Mouse (Mus musculus) right cerebral cortex, postnatal 10 days (tissue): Measurements from ENCODE around the gene Adra2b.

ENCODE experiments used
- DNase-seq, 2 experiments: peaks; one replicate each; pipeline ENCODE4 v3.0.0; 2021; ENCODE audit warnings: low spot score in 2 of 2

The Adra2b gene

DNA sequence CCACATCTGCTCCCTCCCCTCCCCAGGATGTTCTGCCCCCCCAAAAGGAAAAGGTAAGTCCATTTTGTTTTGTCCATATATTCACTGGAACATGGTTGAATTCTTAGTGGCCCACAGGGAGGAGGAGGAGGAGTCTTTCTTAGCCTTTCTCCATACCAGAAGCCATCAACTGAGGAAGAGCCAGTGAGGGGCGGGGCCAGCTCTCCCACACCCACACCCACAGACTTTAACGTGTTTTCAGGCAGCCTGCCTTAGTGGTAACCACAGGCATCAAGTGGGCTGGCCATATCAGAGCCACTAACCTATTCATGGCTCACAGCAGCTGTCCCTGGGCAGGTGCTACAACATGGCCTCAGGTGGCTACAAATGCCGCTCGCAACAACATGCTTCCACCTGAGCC, 24.2 kb upstream of the Adra2b start:
- no peak for DNase-seq

DNA sequence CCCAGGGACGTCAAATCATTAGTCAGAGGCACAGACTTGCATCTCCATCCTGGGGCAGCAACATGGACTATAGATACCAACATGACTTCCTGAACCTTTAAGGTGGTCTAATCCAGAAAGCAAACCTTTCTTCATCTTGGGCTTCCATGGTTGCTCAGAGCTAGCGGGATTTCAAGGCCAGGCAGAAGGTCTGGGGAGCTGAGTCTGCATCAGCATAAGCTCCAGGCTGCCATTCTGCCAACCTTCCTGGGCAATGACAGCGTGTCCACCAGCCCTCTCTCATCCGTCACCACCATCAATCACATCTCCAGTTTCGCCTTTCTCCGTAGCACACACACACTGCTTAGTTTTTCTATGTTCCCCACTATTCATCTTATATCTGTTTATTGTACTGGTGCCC, 23.7 kb upstream of the Adra2b start:
- no peak for DNase-seq

DNA sequence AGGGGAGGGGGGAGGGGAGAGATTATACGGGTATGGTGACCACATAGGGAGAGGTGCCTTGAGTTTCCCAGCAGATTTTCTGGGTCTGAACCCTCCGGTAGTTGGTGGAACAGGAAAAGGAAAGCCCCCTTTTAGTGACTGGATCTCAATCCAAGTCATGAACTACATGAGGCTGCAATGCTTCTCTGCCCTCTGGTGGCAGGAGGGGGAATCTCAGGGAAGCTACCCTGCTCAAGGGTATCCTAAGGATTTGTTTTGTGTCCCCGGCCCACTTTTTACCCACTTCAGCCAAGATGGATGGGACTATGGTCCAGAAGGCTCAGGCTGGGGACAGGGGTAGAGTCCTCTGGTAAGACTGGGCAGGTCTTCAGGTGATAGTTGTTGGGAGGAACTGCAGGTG, 21.8 kb upstream of the Adra2b start:
- DNase-seq, result peak in 1 of 2 experiments; percentile 55

DNA sequence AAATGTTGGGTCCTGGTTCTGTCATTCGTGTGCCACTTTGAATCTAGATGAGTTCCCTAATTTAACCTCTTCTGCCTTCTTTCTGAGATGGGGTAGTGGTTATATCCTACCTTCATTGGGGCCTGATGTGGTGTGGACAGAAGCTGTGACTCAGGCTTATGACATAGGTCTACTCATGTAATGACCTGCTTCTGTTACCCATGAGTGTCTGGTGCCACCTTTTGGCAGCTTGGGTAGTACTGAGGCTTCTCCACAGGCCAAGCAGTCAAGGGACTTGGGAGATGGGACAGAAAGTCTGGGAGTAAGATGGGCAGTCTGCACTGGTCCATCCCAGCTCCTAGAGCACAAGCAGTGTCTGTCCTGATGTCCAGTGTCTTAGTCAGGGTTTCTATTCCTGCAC, 16.7 kb upstream of the Adra2b start:
- DNase-seq, result no peak

DNA sequence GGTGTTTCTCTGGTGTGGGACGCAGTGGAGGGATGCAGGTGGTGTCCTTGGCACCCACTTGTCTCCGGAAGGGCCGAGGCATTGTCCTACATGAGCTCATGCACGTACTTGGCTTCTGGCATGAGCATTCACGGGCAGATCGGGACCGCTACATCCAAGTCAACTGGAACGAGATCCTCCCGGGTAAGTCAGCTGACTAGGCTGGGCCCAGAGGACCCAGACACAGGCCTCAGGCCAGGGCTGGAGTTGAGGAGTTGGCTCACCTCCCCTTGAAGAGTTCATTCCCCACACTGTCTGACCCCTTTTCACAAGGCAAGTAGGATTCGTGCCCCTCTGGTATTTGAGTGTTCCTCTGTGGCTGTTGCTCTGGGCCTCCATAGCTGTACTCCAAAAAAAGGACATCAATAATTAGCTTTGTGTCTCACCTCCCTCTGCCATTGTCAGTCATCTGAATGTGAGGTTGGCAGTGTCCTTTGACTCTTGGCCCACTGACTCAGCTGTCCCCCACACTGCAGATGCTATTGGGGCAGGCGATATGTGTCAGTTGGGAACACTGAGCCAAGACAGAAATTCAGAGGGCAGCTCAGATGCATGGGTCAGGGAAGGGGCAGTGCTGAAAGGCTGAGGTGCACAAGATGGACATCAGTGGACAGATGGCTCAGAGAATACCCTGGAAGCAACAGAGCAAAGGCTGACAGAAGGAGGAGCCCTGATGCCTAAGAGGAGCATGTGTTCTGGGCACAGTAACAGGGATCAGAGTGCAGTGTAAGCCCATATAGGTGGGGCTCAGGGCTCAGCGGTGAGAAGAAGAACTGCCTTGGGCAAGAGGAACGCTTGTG, 15.6 kb upstream of the Adra2b start:
- DNase-seq, result no peak

DNA sequence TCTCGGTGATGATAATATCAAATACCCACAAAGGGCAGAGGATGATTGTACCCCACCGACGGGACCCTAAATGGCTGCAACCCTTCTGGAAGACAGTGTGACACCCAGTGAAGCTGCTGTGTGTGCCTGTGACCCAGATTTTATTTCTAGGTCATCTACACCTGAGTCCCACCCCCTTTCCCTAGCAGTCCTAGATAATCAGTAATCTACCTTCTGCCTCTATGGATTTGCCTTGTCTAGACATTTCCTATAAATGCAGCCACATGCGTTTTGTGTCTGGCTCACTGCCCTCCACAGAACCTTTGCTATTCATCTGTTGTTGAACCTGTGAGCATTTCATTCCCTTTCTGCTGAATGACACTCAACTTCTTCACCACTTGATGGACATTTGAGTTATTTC, 9.1 kb upstream of the Adra2b start:
- DNase-seq, result no peak

DNA sequence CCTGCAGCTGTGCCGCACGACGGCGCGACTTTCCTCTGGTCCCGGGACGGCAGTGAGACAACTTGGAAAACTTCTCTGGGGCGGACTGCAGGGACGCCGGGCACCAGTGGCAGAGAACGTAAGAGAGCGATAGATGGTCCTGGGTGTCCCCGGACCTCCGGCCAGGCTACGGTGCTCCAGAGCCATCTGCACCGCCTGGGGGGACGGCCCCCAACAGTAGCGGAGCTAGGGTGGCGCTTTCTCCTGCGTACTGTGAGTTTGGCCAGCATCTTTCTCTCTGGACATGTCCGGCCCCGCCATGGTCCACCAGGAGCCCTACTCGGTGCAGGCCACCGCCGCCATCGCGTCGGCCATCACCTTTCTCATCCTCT, 259 bp downstream of the Adra2b start:
- DNase-seq, result no peak

DNA sequence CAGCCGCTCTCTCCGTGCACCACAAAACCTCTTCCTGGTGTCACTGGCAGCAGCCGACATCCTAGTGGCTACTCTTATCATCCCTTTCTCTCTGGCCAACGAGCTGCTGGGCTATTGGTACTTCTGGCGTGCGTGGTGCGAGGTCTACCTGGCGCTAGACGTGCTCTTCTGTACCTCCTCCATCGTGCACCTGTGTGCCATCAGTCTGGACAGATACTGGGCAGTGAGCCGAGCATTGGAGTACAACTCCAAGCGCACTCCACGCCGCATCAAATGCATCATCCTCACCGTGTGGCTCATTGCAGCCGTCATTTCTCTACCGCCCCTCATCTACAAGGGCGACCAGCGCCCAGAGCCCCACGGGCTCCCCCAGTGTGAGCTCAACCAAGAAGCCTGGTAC, 688 bp downstream of the Adra2b start:
- DNase-seq, result no peak

DNA sequence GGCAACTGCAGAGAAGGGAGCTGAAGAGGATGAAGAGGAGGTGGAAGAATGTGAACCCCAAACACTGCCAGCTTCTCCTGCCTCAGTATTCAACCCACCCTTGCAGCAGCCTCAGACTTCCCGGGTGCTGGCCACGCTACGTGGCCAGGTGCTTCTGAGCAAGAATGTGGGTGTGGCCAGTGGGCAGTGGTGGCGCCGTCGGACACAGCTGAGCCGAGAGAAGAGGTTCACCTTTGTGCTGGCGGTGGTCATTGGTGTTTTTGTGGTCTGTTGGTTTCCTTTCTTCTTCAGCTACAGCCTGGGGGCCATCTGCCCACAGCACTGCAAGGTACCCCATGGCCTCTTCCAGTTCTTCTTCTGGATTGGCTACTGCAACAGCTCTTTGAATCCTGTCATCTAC, 1.4 kb downstream of the Adra2b start:
- no peak for DNase-seq

DNA sequence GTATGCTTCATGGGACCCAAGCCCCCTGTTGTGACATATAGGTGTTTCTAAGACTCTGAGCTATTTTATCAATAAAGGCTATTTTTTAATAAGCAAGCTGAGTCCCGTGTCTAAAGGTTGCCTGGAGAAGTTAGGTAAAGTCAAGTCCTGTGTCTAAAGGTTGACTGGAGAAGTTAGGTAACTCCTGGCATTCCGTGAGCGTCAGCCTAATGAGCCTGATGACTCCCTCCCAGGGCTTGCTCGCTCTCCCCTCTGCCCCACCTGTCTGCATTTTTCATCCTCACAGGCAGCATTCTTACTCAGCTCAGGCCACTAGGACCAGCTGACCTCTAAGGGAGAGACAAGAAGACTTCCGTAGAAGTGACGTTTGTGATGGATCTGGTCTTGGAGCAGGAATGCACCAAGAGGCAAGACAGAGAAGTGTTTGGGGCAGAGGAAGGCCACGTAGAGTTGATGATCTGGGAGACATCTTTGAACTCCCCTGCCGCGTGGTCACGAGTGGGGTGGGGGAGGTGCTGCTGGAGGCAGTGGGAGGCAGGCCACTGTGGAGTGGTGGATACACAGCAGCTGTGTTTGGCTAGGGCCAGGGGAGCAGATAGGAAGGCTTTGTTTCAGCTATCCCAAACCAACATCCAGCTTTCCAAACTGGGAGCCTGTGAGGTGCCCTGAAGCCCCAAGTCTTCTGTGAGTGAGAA, 4.3 kb downstream of the Adra2b start:
- no peak for DNase-seq

DNA sequence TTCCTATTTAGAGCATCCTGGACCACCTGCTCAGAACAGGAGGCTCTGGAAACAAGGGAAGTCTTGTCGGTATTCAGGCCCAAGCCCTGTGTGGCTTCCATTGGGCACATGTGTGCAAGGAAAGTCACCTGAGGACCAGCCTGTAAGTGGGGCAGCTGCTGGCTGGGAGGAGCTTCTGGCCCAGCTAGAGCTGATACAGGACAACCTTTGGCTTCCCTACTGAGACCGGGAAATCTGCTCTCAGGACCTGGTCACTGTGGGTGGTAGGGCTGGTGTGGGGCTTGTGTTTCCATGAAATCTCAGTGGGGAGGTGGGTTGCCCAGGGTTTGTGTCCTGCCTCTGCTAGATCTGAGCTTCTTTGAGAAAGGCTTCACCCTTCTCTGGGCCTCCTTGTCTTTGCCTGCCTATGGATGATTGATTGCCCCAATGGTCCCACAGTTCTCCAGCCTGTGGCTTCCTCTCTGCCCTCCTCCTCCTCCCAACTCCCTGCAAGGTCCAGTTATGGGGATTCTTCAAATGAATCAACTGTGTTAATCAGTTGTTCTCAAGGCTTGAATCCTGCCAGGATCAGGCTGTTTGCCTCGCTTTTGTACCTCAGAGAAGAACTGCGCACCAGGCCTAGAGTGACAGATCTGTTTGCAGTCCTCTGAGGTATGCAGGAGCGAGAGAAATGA, 6.8 kb downstream of the Adra2b start:
- no peak for DNase-seq

DNA sequence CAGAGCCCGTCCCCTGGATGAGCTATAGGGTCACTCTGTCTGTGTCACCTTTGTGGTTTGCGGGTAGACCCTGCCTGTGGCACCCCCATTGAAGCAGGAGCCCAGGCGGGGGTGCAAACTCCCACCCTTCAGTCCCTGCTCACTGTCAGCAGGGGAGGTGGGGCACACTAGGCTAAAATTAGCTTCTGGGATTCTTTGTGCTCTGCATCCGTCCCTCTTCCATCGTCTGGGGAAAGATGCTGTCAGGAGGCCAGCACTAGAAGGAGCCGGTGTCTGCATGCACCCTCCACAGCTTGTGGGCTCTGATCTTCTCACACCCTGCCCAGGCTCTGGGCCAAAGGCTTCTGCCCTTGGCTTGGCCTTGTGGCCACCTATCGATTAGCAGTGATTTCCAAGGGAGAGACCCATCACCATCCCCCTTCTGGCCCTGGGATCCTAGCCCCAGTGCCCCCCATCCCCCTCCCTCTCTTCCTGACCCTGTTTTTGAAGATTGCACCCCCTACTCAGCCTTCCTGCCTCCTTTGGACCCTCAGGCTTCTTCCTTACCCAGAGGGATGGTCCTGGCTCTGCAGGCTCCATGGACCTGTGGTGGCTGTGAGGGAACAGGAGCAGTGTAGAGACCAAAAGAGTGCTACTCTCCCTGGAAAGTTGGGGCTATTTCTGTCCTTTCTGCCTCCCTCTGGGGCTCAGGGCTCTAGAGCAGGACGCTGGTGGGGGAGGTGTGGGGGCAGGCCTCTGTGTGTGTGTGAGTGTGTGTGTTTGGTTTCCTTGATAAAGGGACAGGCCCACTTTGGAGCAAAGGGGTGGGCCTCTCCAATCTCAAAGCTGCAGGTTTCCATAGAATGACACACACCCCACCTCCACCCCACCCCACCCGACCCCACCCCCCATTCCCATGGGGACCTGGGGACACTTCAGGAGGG, 7.8 kb downstream of the Adra2b start:
- peak in 1 of 2 experiments; percentile 41 for DNase-seq

DNA sequence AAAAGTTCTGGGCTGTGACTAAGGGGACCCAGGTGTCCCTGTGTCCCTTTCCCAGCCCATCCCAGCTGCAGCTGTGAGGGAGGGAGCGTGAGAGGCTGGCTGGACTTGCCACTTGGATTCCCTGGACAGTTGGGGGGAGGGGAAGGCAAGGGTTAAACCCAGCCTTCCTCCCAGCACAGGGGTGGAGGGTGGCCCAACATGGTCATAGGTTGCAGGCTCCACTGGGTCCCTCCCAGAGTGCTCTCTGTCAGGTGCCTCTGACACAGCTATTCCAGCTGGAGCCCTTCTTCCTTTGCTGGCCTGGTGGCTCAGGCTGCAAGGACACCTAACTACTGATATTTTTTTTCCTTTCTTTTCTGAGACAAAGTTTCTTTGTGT, 8.5 kb downstream of the Adra2b start:
- no peak for DNase-seq

DNA sequence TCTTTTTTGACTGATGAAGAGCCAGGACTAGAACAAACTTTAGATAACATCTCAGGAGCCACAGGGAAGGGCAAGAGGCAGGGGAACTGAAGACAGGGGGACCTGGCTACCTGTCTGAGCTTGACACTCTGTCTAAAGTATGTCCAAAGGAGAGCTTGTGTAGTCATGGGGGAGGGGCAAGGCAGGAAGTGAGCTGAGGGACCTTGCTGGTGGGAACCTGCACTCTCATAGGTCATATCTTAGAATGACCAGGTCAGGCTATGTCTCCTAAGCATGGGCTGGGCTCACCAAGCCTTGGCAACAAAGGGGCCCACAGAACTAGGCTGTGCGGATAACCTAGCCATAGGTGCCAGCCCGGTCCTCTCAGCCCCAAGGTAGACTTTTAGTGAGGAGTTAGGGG, 9.1 kb downstream of the Adra2b start:
- no peak for DNase-seq

DNA sequence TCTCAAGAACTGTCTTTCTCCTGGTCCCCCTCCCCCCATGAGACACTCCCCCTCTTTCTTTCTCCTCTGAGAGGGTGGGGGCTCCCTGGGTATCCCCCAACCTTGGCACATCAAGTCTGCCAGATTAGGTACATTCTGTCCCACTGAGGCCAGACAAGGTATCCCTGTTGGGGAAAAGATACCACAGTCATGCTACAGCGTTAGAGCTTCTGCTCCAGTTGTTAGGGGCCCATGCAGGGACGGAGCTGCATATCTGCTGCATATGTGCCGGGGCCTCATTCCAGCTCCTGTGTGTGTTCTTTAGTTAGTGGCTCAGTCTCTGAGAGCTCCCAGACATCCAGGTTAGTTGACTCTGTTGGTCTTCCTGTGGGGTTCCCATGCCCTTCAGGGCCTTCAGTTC, 11.1 kb downstream of the Adra2b start:
- no peak for DNase-seq

DNA sequence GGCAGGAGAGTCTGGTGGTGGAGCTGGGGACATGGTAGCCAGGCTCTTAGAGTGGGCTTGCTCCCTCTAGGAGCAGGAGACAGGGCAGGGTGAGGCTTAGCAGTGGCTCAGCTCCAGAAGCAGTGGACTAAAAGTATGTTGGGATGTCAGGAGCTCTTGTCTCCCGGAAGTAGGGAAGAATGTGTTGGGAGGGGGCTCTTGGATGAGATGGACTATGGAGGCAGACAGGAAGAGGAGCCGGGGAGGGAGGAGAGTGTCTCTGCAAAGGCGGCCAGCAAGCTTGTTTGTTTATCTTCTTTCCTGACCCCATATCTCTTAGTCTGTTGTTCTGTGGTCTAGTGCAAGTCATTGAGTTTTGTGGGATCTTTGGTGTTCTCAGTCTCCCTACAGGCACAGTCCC, 12.1 kb downstream of the Adra2b start:
- no peak for DNase-seq

DNA sequence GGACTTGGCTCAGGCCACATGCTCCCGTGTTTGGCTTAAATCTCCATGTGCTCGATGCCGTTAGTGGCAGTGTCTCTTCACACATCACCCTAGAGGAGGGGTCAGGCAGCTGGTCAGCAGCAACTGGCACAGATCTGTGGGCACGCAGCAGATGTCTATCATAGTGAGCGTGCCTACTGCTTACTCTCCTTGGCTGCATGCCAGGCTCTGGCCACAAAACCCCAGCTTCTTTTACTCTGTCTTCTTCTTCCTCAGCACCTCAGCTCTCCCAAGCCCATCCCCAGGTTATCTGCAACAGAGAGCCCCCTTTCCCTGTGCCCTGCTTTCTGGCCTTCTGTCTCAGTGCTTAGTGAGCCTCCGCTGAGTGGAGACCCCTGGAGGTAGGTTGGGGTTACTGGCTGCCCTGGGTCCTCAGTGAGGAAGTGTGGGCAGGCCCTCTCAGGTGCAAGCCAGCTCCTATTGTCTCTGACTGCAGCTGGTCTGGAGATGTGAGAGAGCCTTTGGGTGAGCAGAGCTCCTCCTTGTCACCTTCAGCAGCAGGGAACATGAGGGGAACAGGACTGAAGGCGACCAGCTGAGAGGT, 12.8 kb downstream of the Adra2b start:
- DNase-seq, result peak in 1 of 2 experiments; percentile 41

DNA sequence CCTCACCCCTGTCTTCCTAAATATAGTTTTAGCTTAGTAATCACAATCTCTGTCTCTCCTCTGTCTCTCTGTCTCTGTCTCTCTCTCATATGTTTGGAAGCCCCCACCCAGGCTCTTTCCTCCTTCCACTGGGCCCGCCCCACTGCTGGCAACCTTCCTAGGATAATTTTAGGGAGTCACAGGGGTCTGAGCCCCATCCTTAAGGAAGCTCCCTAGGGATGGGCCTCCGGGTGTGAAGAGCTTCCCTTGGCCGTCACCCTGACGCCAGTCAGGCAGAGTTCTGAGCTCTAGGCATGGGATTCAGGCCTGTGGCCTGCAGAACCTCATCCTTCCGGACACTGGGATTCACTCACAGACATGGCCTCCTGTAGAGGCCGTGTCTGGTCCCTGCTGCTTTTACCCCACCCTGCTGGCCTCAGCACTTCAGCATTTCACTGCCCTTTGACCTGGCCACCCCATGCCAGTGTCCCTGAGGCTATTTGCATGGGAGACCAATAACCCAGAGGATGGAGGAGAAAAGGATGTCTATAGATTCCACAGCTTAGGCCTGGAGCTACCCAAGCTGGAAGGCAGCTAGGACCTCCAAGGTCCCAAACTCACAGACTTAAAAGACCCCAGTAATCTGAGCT, 13.5 kb downstream of the Adra2b start:
- no peak for DNase-seq

DNA sequence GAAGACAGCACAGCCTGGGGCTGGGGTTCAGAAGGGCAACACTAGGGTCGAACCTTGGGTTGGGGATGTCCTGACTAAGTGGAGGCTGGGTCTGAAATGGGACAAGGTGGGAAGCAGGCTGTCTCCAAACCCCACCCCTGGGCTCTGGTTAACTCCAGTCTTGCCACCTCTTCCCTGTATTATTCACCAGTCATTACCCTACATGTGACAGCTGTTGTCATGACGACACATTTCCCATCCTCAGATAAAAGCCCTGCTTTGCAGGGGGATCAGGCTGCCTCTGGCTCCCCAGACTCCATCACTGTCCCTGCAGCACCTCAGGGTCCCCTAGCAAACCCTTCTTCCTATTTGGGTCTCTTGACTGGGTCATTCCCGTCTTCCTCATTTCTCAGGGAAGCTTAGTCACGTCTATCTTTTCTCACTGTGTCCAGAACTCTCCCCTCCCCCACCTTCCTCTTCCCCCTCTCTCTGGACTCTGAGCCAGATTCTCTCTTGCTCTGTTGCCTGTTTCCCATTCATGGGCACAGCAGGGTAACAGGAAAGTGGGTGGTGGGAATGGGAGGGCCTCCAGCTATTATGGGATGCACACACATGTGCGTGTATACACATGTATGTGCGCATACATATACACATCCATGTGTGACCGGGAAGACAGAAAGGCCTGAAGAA, 15.1 kb downstream of the Adra2b start:
- no peak for DNase-seq

DNA sequence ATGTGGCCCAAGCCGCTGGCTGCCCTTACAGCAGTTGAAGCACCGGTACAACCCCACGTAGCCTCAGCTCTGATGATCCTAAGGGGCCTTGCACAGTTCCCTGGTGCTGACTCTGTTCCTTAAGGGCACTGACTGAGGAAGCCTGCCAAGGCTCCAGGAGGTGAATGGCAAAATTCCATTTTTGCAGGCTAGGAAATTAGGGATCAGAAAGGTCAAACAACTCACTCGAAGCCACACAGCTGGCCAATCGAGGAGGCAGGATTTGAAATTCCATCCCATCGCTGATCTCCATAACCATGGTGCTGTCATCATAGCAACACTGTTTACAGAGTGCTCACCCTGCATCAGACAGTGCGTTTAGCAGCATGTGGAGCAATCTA, 15.6 kb downstream of the Adra2b start:
- DNase-seq, result no peak

DNA sequence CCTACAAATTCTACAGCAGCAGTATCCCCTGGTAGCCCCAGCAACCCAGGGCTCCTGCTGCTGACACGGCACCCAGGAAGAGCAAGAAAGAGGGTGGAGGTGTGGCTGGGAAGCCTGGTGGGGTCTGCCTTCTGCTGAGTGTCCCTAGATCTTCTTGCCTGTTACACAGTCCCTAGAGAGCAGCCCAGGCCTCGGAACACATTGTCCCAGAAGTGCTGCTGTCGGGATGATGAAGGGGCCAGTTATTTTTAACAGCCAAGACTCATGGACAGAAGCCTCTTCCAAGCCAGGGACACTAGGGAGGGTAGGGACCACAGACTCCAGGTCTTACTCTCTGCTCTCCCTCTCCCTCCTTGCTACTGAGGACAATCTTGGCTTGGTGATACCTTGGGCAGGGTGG, 16.2 kb downstream of the Adra2b start:
- DNase-seq, result no peak
